Mouse (Mus musculus) kidney, adult 8-10 months (tissue): Measurements from ENCODE around the gene Map3k1.

Experiments used
- DNase-seq, 2 experiments: peaks; one replicate each; pipeline ENCODE4 v3.0.0; 2022

Map3k1 gene

DNA sequence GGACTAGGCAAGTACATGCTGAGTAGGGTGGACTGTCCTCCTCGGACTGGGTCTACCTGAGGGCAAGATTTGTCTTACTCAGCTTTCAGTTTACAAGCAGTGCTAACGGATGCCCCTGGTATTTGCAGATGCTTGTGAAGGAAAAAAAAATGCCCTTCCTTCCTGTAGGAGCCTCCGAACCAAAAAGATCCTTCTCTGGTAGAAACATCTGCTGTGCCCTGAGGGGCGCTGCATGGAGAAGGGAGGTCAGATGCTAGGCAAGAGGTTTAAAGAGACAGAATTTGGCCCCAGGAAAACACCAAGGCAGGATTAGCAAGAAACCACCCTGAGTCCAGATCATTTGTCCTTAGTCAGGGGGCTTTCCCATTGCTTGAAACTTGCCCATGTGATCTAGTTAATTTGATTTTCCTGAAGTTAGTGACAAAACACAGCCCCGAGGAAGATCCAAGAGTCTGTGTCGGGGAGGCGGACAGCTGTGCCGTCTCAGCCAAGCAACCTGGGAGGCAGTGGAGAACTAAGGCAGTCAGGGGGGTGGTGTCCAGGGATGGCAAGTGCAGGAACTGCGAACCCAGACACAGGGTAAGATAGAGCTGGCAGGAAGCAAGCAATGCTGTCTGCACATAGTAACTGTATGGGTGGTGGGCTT is 19.2 kb downstream of the Map3k1 start:
- no peak for DNase-seq

DNA sequence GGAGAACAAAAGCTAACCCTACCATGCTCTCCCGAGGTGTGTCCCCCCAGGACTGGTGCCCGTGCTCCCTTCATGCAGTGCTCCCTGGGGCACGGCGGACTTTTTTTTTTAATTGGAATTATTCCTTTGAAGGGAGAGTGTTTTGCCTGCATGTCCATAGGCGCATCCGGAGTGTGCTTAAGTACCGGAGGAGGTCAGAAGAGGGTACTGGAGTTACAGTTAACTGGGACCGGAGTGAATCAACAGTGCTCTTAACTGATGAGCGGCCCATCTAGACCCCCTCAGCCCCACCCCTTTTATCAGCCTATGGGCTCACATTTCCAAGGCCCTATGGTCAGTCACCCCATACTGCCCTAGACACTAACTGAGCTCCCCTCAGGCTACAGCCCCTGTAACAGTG is 19.9 kb downstream of the Map3k1 start:
- no peak for DNase-seq

DNA sequence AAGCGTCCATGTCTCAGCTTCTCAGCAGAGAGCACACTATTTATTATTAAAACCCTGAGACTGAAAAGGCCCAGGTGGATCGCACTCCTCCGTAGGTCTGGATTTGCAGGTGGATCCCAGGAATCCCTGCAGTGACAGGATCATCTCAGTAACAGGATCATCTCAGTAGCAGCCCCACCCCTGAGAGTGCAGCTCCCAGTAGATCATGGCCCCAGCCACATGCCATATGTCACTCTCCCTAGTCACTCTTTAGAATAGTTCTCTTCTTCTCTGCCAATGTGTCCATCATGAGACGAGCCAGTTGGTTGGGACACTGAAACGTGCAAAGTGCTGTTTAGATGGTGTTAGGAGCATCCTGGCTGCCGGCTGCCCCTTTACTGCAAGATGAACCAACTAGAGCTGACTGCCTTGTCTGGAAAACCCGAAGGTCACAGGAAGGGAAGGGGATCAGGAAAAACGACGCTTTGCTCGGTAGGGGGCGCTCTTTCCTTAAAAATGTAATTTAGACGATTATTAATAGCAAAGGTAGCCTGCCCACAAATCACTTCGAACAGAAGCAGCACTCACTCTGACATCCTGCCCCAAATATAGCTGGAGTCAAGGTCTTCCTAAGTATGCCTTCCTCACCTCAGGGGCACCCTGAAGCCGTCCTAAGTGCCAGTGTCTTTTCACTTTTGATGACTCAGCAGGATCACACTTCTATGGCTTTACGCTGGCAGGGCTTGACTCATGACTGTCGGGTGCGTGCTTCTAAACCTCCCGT is 20.8 kb downstream of the Map3k1 start:
- peak; percentile 72 to 90 for DNase-seq

DNA sequence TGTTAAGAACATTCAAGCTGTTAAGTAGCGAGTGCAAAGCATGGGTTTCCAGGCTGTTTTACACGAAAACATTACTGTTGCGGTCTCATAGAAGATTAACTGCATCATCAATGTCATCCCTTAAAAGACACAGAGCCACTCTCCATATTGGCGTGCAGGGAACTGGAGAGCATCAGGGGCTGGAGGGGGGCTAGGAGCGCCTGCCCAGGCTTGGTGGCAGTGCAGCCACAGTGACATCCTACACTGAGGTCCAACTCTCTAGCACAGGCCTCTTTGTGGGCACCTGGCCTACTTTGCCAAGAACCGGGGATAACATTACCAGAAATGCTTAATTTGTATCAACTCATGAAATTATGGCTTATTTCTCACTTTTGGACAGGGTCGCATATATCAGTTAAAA is 22.2 kb downstream of the Map3k1 start:
- DNase-seq = no peak

DNA sequence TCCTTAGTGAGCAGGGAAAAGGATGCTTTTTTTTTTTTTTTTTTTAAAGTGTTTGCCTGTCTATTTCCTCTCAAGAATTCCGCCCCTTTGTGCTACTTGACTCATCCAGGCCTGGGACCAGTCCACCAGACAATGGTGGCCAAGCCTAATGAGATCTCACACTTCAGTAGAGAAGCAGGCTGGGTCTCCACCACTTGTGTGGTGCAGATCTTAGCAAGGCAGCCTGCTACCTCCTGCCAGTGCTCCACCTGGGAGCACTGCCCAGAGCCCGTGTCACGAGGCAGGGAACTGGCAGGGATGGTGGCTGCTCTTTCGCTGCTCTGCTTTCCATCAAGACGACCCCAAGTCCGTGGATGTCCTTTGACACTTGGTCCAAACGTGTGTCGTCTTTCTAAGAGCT is 25.3 kb downstream of the Map3k1 start:
- DNase-seq = no peak

DNA sequence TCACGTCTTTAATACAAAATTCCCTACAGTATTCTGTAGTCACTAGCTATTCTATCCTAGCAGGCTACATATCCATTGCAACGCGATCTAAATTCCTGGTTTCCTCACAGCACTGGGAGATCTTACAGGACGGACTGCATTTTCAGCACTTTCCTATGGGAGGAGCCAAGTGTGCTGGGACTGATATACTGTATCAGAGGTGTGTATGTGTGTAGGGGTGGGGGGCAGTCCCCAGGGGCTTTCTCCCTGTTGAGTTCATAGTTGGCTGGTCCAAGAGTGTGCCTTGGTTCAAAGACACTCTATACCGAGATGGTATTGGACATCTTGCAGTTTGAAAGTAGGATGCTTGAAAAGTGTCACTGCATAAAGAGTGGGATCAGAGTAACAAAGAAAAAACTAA is 29.3 kb downstream of the Map3k1 start:
- DNase-seq = no peak

DNA sequence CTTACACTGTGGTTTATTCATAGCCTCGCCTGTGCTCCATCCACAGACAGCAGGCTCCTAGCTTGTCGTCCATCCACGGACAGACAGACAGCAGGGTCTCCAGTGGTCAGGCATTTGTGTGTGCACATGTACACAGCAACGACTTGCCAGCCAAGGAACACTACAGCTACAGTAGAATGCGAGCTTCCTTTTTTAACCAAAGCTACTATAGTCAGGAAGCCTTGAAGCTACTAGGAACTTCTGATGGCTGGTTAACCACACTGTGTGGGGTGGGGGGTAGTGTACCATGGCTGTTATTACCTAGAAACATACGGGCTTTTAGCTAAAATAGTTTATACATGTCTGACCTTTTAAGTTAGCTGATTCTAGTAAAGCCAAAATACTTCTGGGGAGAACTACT is 30.2 kb downstream of the Map3k1 start:
- no peak for DNase-seq

DNA sequence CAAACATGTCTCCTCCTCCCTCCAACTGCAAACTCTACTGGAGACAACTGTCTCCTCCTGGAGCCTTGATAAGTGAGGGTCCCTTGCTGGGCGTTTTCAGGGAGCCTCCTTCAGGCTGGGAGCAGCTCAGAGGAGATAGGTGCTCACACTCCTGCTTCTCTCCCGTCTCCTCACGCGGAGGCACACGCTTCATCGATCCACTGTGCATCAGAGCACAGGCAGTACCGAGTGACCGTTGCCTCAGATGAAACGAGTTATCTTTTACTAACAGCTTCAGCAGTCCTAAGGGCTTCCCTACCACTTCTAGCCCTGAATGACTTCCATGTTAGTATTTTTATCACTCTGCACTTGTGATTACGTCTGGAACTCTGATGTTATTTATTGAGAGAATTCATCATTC is 30.9 kb downstream of the Map3k1 start:
- no peak for DNase-seq

DNA sequence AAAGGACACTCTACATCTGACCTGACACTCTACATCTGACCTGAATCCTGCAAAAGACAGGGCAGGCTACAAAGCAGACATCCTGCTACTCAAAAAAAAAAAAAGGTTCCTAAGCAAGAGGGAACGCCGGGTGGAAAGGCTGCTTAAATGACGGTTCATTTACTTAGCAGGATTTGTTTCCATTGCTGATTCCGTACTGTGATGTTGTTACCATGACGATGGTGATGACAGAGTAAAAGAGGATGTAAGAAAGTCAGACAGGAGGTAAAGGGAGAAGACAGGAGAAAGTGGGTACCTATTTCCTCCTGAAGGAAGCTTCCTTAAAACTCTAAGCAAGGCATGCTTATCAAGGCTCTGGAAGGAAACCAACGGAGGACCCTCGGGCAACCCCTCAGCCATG is 31.6 kb downstream of the Map3k1 start:
- no peak for DNase-seq

DNA sequence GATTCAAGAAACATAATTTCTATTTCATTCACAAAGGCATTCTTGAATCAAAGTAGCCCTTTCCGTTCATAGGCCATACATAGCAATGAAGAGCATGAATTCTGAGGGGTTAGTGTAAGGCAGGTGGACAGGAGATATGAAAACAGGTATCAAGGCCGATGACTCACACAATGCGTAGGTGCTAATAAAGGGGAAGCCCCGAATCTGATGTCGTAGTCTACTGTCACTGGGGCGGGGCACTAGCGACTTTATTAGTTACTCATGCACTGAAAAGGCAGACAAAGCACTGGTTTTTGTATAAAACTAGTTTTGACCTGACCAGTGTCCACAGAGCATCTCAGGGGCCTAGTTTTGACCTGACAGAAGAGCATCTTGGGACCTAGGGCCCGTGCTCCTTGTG is 36.7 kb downstream of the Map3k1 start:
- DNase-seq = no peak

DNA sequence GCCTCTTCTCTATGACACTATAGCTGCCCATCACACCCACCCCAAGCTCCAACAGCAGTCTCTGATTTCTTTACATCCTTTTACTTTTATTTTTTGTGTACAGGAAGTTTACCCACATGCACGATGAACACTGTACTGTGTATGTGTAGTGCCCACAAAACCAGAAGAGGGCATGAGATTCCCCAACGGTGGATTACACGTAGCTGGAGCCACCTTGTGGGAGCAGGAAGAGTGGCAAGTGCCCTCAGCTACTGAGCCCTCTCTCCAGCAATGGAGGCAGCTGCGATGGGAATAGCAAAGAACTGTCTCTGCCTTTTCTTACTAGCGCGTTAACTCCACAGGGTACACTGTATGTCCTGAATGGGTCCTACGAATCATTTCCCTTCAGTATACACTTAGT is 37.6 kb downstream of the Map3k1 start:
- DNase-seq = peak; percentile 37 to 41

DNA sequence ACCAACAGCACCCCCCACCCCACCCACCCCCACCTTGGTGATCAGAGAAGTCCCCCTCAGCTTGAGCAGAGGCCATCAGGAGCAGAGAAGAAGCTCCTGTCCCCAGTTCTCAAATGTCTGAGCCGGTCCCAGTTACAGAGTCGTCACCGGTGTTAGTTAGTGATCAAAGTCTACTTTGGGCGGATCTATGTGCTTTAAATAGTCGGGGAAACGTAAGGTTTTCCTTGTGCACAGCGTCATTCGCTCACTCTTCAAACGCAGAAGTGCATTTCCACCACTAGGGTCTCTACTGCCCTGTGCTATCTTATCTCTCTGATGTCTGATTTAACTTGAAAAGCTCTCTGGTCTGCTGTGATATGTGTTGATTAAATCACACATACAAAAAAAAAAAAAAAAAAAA is 38.0 kb downstream of the Map3k1 start:
- no peak for DNase-seq

DNA sequence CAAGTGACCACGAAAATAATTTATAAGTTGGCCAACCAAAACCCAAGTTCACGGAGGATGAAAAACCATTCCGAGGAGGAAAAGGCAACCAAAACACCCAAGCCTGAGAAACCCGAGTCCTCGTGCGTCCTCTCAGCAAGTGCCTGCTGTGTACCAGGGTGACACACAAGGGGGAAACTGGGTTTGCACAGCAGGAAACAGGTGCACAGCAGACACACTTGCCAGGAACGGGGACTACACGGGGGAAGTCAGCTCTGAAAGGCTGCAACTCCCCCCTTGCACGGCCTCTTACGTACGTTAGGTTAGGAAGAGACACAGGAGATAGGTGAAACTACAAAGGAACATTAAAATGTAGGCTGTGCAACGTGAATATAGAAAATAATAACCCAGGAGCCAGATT is 46.3 kb downstream of the Map3k1 start:
- no peak for DNase-seq

DNA sequence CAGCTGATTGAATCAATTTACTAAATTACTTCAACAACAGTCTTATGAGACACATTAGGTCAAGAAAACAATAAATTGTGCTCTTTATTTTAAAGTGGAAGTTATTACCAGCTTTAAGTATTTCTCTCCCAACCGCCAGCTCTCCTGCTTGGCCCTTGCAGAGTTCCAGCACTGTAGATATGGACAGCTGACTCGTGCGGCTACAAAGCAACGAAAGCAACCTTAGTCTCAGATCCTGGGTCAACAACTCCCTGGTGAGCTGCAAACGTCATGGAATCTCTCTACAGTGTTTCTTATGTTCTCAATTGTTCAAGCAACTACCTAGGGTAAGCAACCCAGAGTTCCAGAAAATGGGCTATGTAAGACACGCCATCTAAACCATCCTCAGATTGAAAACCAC is 51.8 kb downstream of the Map3k1 start:
- DNase-seq = no peak

DNA sequence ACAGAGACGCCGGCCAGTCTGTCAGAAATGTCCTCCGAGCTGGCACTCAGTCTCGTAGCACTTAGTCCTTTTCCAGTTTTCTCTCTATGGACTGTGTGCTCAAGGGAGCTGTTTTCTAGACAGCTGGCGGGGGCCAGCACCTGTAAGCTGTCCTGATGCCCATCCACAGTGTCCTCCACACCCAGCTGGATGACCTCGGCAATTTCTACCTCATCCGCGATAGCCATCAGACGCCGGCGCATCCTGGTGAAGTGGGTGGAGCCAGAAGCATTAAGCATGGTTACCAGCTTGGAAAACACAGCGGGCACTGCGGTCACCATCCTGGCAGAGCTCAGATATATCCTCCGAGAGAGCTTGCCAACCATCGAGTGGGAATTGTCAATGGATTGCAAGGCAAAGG is 52.9 kb downstream of the Map3k1 start:
- DNase-seq = no peak

DNA sequence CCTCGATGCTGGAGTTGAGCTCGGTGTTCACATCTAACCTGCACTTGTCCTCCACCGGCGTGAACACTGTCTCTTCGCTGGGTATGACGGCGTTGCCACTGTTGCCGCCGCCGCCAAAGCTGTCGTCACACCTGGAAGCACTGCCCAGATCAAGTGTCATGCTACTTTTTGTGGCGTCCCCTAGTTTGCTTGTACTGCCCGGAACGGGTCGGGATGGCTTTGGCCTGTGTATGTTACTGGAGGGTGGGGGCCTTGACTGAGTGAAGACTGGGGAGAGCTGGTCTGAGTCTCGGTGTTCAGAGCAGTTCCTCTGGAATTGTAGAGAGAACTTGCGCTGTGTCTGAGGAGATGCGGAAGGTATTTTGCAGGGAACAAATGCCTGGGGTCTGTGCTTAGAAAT is 53.4 kb downstream of the Map3k1 start:
- no peak for DNase-seq

DNA sequence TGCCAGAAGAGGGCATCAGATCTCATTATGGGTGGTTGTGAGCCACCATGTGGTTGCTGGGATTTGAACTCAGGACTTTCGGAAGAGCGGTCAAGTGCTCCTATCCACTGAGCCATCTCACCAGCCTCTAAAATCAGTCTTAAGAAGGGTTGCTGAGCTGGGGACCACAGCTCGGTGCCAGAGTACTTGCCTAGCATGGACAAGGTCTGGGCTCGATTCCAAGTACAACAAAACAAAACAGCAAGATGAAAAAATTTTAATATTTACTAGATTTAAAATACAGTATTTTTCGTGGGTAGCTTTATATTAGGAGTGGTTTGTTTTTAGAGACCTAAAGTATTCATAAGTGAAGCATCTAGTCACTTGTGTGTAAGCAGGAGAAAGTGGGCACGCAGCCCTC is 55.5 kb downstream of the Map3k1 start:
- no peak for DNase-seq

DNA sequence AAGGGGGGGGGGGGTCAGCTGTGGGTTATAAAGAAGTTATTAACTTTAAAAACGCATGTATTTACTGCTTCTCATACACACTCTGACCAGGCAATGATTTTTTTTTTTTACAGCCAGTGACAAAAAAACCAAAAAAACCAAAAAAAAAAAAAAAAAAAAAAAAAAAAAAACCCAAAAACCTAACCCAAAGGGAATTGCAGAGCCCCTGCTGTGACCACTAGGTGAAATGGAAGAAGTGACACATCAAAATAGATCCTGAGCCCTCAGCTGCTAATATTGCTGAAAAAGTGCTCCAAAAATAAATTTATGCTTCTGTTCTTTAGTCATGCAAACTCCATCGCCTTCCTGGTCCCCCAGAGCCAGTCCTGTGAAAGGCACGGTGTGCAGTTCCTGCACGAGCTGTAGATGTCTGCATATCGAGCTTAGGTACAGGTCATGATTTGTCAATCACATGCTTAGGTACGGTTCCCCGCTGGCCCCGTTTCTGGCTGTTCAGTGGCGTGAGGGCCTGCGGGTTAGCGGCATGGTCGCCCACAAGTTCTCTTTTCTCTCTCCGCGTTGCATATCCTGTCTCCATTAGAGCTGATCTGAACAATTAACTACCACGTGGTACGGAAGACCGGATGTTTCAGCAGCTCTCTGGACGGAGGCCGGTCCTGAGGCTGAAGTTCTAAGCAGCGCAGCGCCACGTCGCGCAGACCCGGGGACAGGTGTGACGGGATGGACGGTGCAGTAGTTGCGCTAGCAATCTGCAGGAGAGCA is 60.3 kb downstream of the Map3k1 start:
- DNase-seq = no peak

DNA sequence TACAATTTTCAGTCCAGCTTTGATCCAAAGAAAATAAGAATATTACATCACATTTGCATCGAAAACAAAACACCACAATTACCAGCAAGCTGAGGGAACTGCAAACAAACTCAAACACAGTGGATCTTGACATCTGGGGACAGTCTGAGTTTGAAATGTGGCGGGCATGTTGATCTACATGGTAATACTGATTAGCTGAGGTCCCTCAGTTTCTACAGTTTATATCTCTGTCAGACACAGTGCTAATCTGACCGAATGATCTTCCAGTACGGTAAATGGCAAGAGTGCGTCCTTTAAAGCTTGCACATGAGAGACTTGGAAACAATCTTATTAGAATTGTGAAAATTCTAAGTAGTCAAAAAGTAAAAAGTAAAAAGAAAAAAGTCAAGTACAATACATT is 62.0 kb downstream of the Map3k1 start:
- DNase-seq = no peak

DNA sequence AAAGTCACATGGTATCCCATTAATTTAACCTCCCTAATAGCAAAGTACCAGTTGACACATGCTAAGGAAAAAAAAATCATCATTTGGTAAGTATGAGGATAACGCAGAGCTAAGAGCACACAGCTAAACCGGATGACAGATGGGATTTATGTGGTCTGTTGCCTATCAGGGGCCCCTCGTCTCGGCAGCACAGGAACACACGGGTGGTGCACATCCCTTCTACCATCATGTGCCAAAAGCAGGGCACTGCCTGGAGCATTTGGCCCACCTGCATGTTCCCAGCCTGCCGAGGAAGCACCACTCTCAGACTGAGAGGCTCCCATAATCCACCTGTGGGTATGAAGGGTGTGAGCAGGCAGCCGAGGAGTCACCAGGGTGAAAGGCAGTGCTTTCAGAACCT is 63.6 kb downstream of the Map3k1 start:
- DNase-seq = no peak

DNA sequence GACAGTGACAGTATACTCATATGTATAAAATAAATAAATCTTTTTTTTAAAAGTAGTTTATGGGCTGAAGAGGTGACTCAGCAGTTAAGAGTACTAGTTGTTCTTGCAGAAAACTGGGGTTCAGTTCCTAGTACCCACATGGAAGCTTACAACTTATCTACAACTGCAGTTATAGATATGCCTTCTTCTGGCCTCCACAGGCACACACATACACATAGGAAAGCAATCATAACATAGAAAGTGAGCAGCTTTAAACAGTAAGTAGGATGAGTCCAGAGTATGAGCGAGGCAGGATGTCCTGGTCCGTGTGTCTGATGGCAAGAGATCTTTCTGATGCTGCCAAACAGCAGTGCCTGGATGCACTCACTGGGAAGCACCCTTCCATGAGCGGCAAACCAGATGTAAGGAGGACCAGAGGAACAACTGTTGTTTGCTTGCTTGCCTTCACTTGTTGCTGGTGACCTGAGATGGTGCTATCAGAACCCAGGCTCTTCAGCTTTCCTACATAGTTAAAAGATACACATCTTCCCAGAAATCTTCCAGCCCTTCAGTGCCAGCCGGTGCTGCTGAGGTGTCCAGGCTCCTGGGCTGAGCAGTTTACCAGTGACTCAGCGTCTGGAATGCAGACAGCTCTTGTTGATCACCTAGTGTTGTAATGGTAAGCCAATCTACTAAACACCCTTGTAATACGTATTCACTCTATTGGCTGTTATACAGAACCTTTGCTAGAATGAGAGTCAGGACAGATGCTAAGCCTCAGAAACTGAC is 64.4 kb downstream of the Map3k1 start:
- no peak for DNase-seq

DNA sequence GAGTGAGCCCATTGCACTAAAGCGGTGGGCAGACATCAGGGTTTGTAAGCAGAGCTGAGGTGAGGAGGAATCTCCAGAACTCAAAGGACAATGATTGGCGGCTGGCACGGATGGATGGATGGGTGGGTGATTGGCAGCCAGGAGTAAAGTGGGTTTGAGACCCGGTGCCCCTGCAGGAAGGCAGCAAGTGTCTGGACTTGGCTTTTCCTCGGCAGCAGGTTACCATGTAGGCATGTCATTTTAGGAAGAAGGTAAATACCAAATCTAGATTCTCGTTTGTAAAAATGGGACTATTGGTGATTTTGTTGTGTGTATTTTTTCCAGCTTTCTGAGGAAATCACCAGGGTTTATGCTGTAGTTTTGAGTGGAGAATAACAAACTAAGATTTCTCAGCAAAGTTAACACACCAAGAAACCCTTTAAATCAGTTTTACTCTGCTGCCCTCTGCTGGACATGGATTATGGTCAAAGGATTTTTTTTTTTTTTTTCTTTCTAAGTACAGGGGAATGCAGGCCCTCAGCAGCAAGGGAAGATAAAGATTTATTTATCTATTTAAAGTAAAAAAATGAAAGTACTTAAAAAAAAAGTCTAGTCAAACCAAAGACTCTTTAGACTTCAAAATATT is 66.7 kb downstream of the Map3k1 start:
- DNase-seq = peak; percentile 22 to 31
